Mouse (Mus musculus) lung, embryonic 14.5 days (tissue): ENCODE measurements around the gene Ccdc115. TPM values are rescaled to one million over a fixed set of nuclear protein-coding genes. Genes with fewer than 3 reads are reported as not detected.

Experiments
- ATAC-seq: fragments of 200-750 bp; cut with Nextera tagmentation; 2 replicates; pipeline ENCODE4 v1.8.0; 2017; ENCODE audit warnings: mild to moderate bottlenecking, moderate TSS enrichment, moderate library complexity; ENCODE audit not compliant: insufficient read depth
- DNase-seq: peaks from one replicate; pipeline ENCODE4 v3.0.0-alpha.2; 2015
- H3K27ac ChIP-seq: fragments of 300-500 bp; sonication (generic); 2 replicates; pipeline ENCODE4 v1.5.1; 2014; ENCODE audit warnings: low read depth, mild to moderate bottlenecking, moderate library complexity
- H3K27me3 ChIP-seq: fragments of 300-500 bp; sonication (generic); 2 replicates; pipeline ENCODE4 v1.6.1; 2014; ENCODE audit warnings: low read length, control low read depth; ENCODE audit not compliant: insufficient read depth
- H3K36me3 ChIP-seq: fragments of 300-500 bp; sonication (generic); 2 replicates; pipeline ENCODE4 v1.6.1; 2014; ENCODE audit warnings: control low read depth; ENCODE audit not compliant: insufficient read depth
- H3K4me1 ChIP-seq: fragments of 300-500 bp; sonication (generic); 2 replicates; pipeline ENCODE4 v1.6.1; 2014; ENCODE audit warnings: antibody characterized with exemption, control low read depth; ENCODE audit not compliant: insufficient read depth
- H3K4me2 ChIP-seq: fragments of 300-500 bp; sonication (generic); 2 replicates; pipeline ENCODE4 v1.6.1; 2014; ENCODE audit warnings: mild to moderate bottlenecking
- H3K4me3 ChIP-seq: fragments of 300-500 bp; sonication (generic); 2 replicates; pipeline ENCODE4 v1.5.1; 2014; ENCODE audit warnings: low read depth, low read length
- H3K9ac ChIP-seq: fragments of 300-500 bp; sonication (generic); 2 replicates; pipeline ENCODE4 v1.6.1; 2014
- H3K9me3 ChIP-seq: fragments of 300-500 bp; sonication (generic); 2 replicates; pipeline ENCODE4 v1.6.1; 2016; ENCODE audit warnings: low read depth, low read length, control low read depth
- CTCF ChIP-seq: IDR thresholded peaks from 2 replicates; pipeline ENCODE4 v1.5.1; 2016; ENCODE audit warnings: antibody characterized with exemption, low read depth
- WGBS: fragments of 180-500 bp; shearing (Covaris S2); extraction: QIAGEN DNeasy Blood & Tissue Kit; methylation state at CpG from one replicate; pipeline ENCODE4 v1.1.7; 2014; 5-methylcytosine and 5-hydroxymethylcytosine counted together
- polyA plus RNA-seq: library from polyadenylated mRNA; unstranded; fragments of >200 nt; fragmentation: Nextera tagmentation; extraction: Ambion mirVana; gene quantifications from 2 replicates; pipeline ENCODE4 v1.2.1, GENCODE M21; 2014

Gene Ccdc115
- polyA plus RNA-seq, 1 experiment from 2014 or later: 50.4 TPM

DNA sequence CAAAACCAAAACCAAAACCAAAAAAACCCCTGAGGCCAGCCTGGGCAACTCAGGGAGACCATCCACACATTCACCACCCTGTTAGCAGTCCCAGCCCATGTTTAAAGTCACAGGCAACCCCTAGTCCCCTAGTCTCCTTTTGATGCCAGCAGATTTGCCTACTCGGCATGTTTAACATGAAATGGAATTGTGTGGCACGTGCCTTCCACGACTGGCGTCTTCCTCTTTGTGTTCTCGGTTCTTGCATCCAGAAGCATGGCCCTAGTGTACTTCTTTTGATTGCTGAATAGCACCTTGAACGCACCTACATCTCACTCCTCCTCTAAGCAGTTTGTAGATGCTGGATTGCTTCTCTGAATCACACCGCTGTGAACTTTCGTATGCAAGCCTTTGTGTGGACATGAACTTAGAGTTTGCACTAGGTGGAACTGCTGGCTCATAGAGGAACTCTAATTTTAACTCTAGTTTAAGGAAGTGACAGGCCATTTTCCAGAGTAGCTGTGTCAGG lies 24.9 kb upstream of the Ccdc115 start:
- Histone ChIP-seq H3K9ac (no peak overlapping the region), H3K4me2 (no peak overlapping the region), H3K27ac (no peak overlapping the region), H3K27me3 (peaks cover 12% of the 10 kb centered on the region; the same call in 1 of the 2 replicates), H3K36me3 (no peaks in the 10 kb centered on the region), H3K9me3 (no peaks in the 10 kb centered on the region), H3K4me1 (peaks cover 4% of the 10 kb centered on the region; the same call in 1 of the 2 replicates), H3K4me3 (no peak overlapping the region)
- DNase-seq (peak; percentile 8), ATAC-seq (no peak)
- WGBS: 84% methylated on average over 8 of the region's 8 CpGs
- TF ChIP-seq CTCF: no peak

DNA sequence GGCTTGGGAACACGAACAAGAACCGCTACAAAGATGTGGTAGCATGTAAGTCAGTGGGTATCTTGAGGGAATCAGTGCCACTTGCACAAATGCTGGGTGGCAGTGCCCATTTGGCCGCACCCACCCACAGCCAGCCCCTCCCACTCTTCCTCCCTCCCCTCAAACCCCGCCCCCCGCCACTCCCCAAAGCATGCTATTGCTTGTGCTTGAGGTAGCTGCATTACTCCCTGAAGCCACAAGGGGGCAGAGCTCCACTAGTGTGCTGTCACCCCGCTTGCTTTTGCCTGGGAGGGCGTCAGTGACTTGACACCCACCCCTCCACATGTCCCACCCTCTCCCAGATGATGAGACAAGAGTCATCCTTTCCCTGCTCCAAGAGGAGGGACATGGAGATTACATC lies 23.3 kb upstream of the Ccdc115 start:
- no peaks in the 10 kb centered on the region for H3K36me3 ChIP-seq
- ATAC-seq (no peak), DNase-seq (peak; percentile 70)
- WGBS: 26% methylated on average over 7 of the region's 7 CpGs
- H3K27me3 ChIP-seq: peaks cover 21% of the 10 kb centered on the region; the same call in 1 of the 2 replicates
- H3K4me3 ChIP-seq: no peak overlapping the region
- H3K27ac ChIP-seq: no peak overlapping the region
- TF ChIP-seq CTCF: peak; percentile 79
- H3K9me3 ChIP-seq: no peaks in the 10 kb centered on the region
- peaks cover 3% of the 10 kb centered on the region; the same call in 1 of the 2 replicates for H3K4me1 ChIP-seq
- H3K4me2 ChIP-seq: no peak overlapping the region
- no peak overlapping the region for H3K9ac ChIP-seq

DNA sequence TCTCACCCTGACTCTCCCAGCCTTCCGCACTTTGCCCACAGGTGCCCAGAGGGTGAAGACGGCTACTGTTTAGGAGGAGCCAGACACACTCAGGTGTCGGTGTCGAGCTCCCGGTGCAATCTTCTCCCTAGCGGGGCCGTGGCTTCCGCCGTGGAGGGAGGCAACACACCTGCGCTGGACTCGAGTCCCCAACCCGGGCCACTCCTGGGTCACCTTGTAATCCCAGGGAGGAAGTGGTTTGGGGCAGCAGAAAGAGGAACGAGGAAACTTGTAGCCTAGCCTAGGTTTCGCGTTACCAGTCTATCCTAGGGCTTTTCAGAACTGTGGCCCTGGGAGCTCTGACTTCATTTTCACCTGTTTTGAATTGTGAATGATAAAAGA lies 20.6 kb upstream of the Ccdc115 start:
- Histone ChIP-seq H3K36me3 (no peaks in the 10 kb centered on the region), H3K4me1 (no peaks in the 10 kb centered on the region), H3K4me3 (peak overlapping the region; percentile 49), H3K4me2 (peak overlapping the region; percentile 84), H3K9ac (peak overlapping the region; percentile 54), H3K27me3 (peaks cover 25% of the 10 kb centered on the region; the same call in 1 of the 2 replicates), H3K9me3 (no peaks in the 10 kb centered on the region), H3K27ac (0 out of 2 replicates have a peak overlapping the region, but pooled peaks have one; percentile 30)
- no peak; the same call in 1 of the 2 replicates for ATAC-seq
- DNase-seq: peak; percentile 16
- 2% methylated on average over 15 of the region's 15 CpGs for WGBS
- TF ChIP-seq CTCF: no peak

DNA sequence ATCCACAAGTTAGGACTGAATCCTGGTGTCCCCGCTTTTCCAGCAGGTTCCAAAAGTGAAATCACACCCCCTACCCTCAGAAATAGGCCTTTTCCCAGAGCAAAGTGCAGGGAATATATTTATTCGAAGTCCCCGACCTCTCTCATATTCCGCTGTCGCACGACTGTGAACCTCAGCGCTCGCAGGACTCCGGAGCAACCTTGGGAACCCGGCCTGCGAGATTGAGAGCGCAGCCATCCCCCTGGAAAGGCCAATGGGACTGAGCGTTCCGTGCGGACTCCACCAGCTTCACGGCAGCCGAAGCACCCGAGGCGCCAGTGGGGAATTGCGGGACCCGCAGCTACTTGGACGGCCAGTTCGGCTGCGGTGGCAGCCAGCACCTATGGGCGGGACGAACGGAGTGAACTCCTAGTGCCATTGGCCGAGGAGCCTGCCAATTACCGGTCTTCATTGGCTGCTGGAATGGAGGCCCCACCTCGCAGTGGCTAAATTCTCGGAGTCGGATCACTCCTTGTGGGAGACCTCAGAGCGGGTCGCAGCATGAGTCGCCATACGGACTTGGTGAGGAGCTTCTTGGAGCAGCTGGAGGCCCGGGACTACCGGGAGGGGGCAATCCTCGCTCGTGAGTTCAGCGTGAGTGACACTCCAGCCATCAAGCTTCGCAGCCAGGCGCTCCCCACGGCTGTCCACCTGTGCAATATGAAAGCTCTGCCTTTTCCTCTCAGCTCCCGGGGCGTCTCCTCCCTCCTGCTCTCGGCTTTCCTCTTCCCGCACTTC lies 20.0 kb upstream of the Ccdc115 start, which contains the start of gene Ptpn18:
Gene Ptpn18 (plus strand): TSS at position 479 of the 777 bp plus-strand sequence.
- H3K4me1 ChIP-seq: no peaks in the 10 kb centered on the region
- 0 out of 2 replicates have a peak within 1 kb of the TSS, but pooled peaks have one; percentile 30 for H3K27ac ChIP-seq
- H3K4me3 ChIP-seq: peak within 1 kb of the TSS; percentile 49
- H3K9me3 ChIP-seq: no peaks in the 10 kb centered on the region
- peak within 1 kb of the TSS; percentile 54 for H3K9ac ChIP-seq
- peak; percentile 23 for TF ChIP-seq CTCF
- H3K27me3 ChIP-seq: peaks cover 25% of the 10 kb centered on the region; the same call in 1 of the 2 replicates
- no peaks in the 10 kb centered on the region for H3K36me3 ChIP-seq
- peak; percentile 94 for DNase-seq
- H3K4me2 ChIP-seq: peak within 1 kb of the TSS; percentile 84
- WGBS: under 1% methylated on average over 48 of the region's 48 CpGs
- ATAC-seq: peak; percentile 93

DNA sequence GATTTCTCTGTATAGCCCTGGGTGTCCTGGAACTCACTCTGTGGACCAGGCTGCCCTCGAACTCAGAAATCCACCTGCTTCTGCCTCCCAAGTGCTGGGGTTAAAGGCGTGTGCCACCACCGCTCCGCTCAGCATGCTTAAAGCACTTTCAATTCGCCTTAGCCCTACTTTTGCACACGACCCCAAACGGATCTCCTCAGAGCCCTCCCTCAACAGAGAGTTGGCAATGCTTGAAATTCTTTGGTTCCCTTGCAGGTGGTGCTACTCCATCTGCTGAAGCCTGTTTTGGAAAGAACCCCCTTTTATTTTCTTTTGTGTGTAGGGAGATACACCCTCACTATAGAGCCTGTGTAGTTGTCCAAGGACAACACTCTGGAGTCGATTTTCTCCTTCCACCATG lies 19.0 kb upstream of the Ccdc115 start:
- no peak overlapping the region for H3K4me2 ChIP-seq
- TF ChIP-seq CTCF: no peak
- H3K4me3 ChIP-seq: no peak overlapping the region
- WGBS: 29% methylated on average over 8 of the region's 8 CpGs
- no peak for ATAC-seq
- DNase-seq: peak; percentile 26
- no peaks in the 10 kb centered on the region for H3K4me1 ChIP-seq
- no peak overlapping the region for H3K9ac ChIP-seq
- no peaks in the 10 kb centered on the region for H3K9me3 ChIP-seq
- H3K27me3 ChIP-seq: peaks cover 25% of the 10 kb centered on the region; the same call in 1 of the 2 replicates
- no peaks in the 10 kb centered on the region for H3K36me3 ChIP-seq
- H3K27ac ChIP-seq: no peak overlapping the region

DNA sequence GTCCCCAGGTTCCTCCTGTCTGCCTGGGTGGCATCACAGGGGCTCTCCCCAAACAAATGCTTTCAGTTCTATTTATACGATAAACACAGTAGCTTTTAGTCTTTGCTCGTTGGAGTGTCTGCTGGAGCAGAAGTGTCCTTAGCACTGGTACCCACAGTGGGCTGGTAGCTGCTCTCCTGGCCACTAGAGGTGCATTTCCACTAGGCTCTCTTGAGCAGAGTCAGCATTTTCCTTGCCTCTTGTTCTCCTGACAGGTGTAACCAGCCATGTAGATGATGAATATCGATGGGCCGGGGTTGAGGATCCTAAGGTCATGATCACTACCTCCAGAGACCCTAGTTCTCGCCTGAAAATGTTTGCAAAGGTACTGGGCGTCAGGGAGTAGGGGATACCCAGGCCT lies 3.7 kb upstream of the Ccdc115 start:
- 83% methylated on average over 6 of the region's 6 CpGs for WGBS
- no peak for ATAC-seq
- no peaks in the 10 kb centered on the region for H3K27me3 ChIP-seq
- H3K36me3 ChIP-seq: peaks cover 55% of the 10 kb centered on the region
- H3K9ac ChIP-seq: no peak overlapping the region
- no peaks in the 10 kb centered on the region for H3K9me3 ChIP-seq
- H3K27ac ChIP-seq: no peak overlapping the region
- TF ChIP-seq CTCF: no peak
- no peak overlapping the region for H3K4me2 ChIP-seq
- H3K4me3 ChIP-seq: no peak overlapping the region
- H3K4me1 ChIP-seq: peaks cover 2% of the 10 kb centered on the region; the same call in 1 of the 2 replicates
- DNase-seq: no peak
